Mouse (Mus musculus): ENCODE data around the gene Spem2. TPM values are rescaled to one million over a fixed set of nuclear protein-coding genes. Genes with fewer than 3 reads are reported as not detected.

The Spem2 gene
- polyA plus RNA-seq, 1 experiment: not detected

GRCm38 (mm10) chr11:69774961-69775360, 43.3 kb downstream of the Spem2 start:
- whole genome bisulfite sequencing: 43% methylated on average over 5 of the region's 5 CpGs
- H3K27ac ChIP-seq (ENCODE audit: control insufficient read depth, insufficient read depth, low read depth, low read length, poor library complexity): peak overlapping the region; percentile 41; the same call in 1 of the 2 replicates
- H3K4me1 ChIP-seq (ENCODE audit: control insufficient read depth, insufficient read depth, low read length): no peaks in the 10 kb centered on the region; the same call in 1 of the 2 replicates
- no peak overlapping the region for H3K4me3 ChIP-seq (replicated peaks; ENCODE audit: control insufficient read depth, low read depth, low read length)
- TF ChIP-seq POLR2A (IDR thresholded peaks at IDR 0.05; ENCODE audit: borderline replicate concordance, control insufficient read depth, low read depth, low read length) (no peak), CTCF (IDR thresholded peaks at IDR 0.05; ENCODE audit: control insufficient read depth, insufficient read depth, low read length) (no peak)

GRCm38 (mm10) chr11:69767625-69767909, 50.7 kb downstream of the Spem2 start:
- WGBS: 80% methylated on average over 4 of the region's 4 CpGs

GRCm38 (mm10) chr11:69766872-69767624, 51.2 kb downstream of the Spem2 start:
- no peak for TF ChIP-seq POLR2A (IDR thresholded peaks at IDR 0.05; ENCODE audit: borderline replicate concordance, control insufficient read depth, low read depth, low read length)
- no peak for TF ChIP-seq CTCF (IDR thresholded peaks at IDR 0.05; ENCODE audit: control insufficient read depth, insufficient read depth, low read length)
- no peak overlapping the region for H3K4me3 ChIP-seq (replicated peaks; ENCODE audit: control insufficient read depth, low read depth, low read length)
- 79% methylated on average over 13 of the region's 13 CpGs for WGBS
- H3K4me1 ChIP-seq (ENCODE audit: control insufficient read depth, insufficient read depth, low read length): no peaks in the 10 kb centered on the region; the same call in 1 of the 2 replicates
- H3K27ac ChIP-seq (ENCODE audit: control insufficient read depth, insufficient read depth, low read depth, low read length, poor library complexity): no peak overlapping the region

More at GRCm38 (mm10) chr11:69767625-69767909, 50.7 kb downstream of the Spem2 start:
- TF ChIP-seq POLR2A (IDR thresholded peaks at IDR 0.05; ENCODE audit: borderline replicate concordance, control insufficient read depth, low read depth, low read length) (no peak), CTCF (IDR thresholded peaks at IDR 0.05; ENCODE audit: control insufficient read depth, insufficient read depth, low read length) (no peak)
- Histone ChIP-seq H3K27ac (ENCODE audit: control insufficient read depth, insufficient read depth, low read depth, low read length, poor library complexity) (no peak overlapping the region), H3K4me3 (replicated peaks; ENCODE audit: control insufficient read depth, low read depth, low read length) (no peak overlapping the region), H3K4me1 (ENCODE audit: control insufficient read depth, insufficient read depth, low read length) (no peaks in the 10 kb centered on the region; the same call in 1 of the 2 replicates)

Other genes with a start within 250 kb of the Spem2 start
- gene Wrap53, start 238.2 kb downstream of the Spem2 start, polyA plus RNA-seq (2011; ENCODE audit: insufficient read depth, insufficient read length, low replicate concordance, missing spikeins): 28.1 and 36.2 TPM in 2 replicates
- gene Trp53, start 238.1 kb downstream of the Spem2 start, polyA plus RNA-seq (2011; ENCODE audit: insufficient read depth, insufficient read length, low replicate concordance, missing spikeins): 34.5 and 71.7 TPM in 2 replicates
- 12.1 and 16.9 TPM in 2 replicates for gene Atp1b2, start 212.5 kb downstream of the Spem2 start, polyA plus RNA-seq (2011; ENCODE audit: insufficient read depth, insufficient read length, low replicate concordance, missing spikeins)
- not detected in 2 replicates for gene Shbg, start 200.6 kb downstream of the Spem2 start, polyA plus RNA-seq (2011; ENCODE audit: insufficient read depth, insufficient read length, low replicate concordance, missing spikeins)
- gene Sat2, start 196.4 kb downstream of the Spem2 start, polyA plus RNA-seq (2011; ENCODE audit: insufficient read depth, insufficient read length, low replicate concordance, missing spikeins): 1.4 and 2.4 TPM in 2 replicates
- gene Fxr2, start 185.5 kb downstream of the Spem2 start, polyA plus RNA-seq (2011; ENCODE audit: insufficient read depth, insufficient read length, low replicate concordance, missing spikeins): 32.3 and 66.3 TPM in 2 replicates
- gene Sox15, start 163.2 kb downstream of the Spem2 start, polyA plus RNA-seq (2011; ENCODE audit: insufficient read depth, insufficient read length, low replicate concordance, missing spikeins): not detected in 2 replicates
- gene Mpdu1, start 155.8 kb downstream of the Spem2 start, polyA plus RNA-seq (2011; ENCODE audit: insufficient read depth, insufficient read length, low replicate concordance, missing spikeins): 62.4 and 109 TPM in 2 replicates
- gene Cd68, start 152.3 kb downstream of the Spem2 start, polyA plus RNA-seq (2011; ENCODE audit: insufficient read depth, insufficient read length, low replicate concordance, missing spikeins): 28.0 and 51.6 TPM in 2 replicates
- gene Eif4a1, start 146.0 kb downstream of the Spem2 start, polyA plus RNA-seq (2011; ENCODE audit: insufficient read depth, insufficient read length, low replicate concordance, missing spikeins): 268 and 540 TPM in 2 replicates
- gene Senp3, start 136.4 kb downstream of the Spem2 start, polyA plus RNA-seq (2011; ENCODE audit: insufficient read depth, insufficient read length, low replicate concordance, missing spikeins): 46.3 and 67.8 TPM in 2 replicates
- 2.3 and 3.1 TPM in 2 replicates for gene Tnfsf13, start 132.7 kb downstream of the Spem2 start, polyA plus RNA-seq (2011; ENCODE audit: insufficient read depth, insufficient read length, low replicate concordance, missing spikeins)
- 4.2 and 7.1 TPM in 2 replicates for gene Tnfsf12, start 122.6 kb downstream of the Spem2 start, polyA plus RNA-seq (2011; ENCODE audit: insufficient read depth, insufficient read length, low replicate concordance, missing spikeins)
- gene Tnfsfm13, start 122.4 kb downstream of the Spem2 start, polyA plus RNA-seq (2011; ENCODE audit: insufficient read depth, insufficient read length, low replicate concordance, missing spikeins): 7.6 and 17.0 TPM in 2 replicates
- 28.8 and 49.2 TPM in 2 replicates for gene Polr2a, start 59.8 kb downstream of the Spem2 start, polyA plus RNA-seq (2011; ENCODE audit: insufficient read depth, insufficient read length, low replicate concordance, missing spikeins)
- not detected in 2 replicates for gene Slc35g3, start 56.5 kb downstream of the Spem2 start, polyA plus RNA-seq (2011; ENCODE audit: insufficient read depth, insufficient read length, low replicate concordance, missing spikeins)
- gene Zbtb4, start 52.6 kb downstream of the Spem2 start, polyA plus RNA-seq (2011; ENCODE audit: insufficient read depth, insufficient read length, low replicate concordance, missing spikeins): 8.4 and 13.8 TPM in 2 replicates
- gene Chrnb1, start 22.5 kb downstream of the Spem2 start, polyA plus RNA-seq (2011; ENCODE audit: insufficient read depth, insufficient read length, low replicate concordance, missing spikeins): 1.8 and 3.5 TPM in 2 replicates
- gene Fgf11, start 16.6 kb downstream of the Spem2 start, polyA plus RNA-seq (2011; ENCODE audit: insufficient read depth, insufficient read length, low replicate concordance, missing spikeins): 0.32 and 1.00 TPM in 2 replicates
- gene Tmem102, start 12.8 kb downstream of the Spem2 start, polyA plus RNA-seq (2011; ENCODE audit: insufficient read depth, insufficient read length, low replicate concordance, missing spikeins): not detected in 2 replicates
- gene Gm39566, start 3.2 kb downstream of the Spem2 start, polyA plus RNA-seq (2011; ENCODE audit: insufficient read depth, insufficient read length, low replicate concordance, missing spikeins): not detected in 2 replicates
- not detected in 2 replicates for gene Spem1, start 3.7 kb upstream of the Spem2 start, polyA plus RNA-seq (2011; ENCODE audit: insufficient read depth, insufficient read length, low replicate concordance, missing spikeins)
- gene Nlgn2, start 19.3 kb upstream of the Spem2 start, polyA plus RNA-seq (2011; ENCODE audit: insufficient read depth, insufficient read length, low replicate concordance, missing spikeins): 5.3 and 6.0 TPM in 2 replicates
- gene Tmem256, start 20.0 kb upstream of the Spem2 start, polyA plus RNA-seq (2011; ENCODE audit: insufficient read depth, insufficient read length, low replicate concordance, missing spikeins): 180 and 202 TPM in 2 replicates
- 38.3 and 50.9 TPM in 2 replicates for gene Plscr3, start 27.9 kb upstream of the Spem2 start, polyA plus RNA-seq (2011; ENCODE audit: insufficient read depth, insufficient read length, low replicate concordance, missing spikeins)
- 2.9 and 5.4 TPM in 2 replicates for gene Tnk1, start 40.3 kb upstream of the Spem2 start, polyA plus RNA-seq (2011; ENCODE audit: insufficient read depth, insufficient read length, low replicate concordance, missing spikeins)
- not detected in 2 replicates for gene Tmem95, start 59.6 kb upstream of the Spem2 start, polyA plus RNA-seq (2011; ENCODE audit: insufficient read depth, insufficient read length, low replicate concordance, missing spikeins)
- 1.8 and 3.6 TPM in 2 replicates for gene Kctd11, start 62.9 kb upstream of the Spem2 start, polyA plus RNA-seq (2011; ENCODE audit: insufficient read depth, insufficient read length, low replicate concordance, missing spikeins)
- gene Acap1, start 77.1 kb upstream of the Spem2 start, polyA plus RNA-seq (2011; ENCODE audit: insufficient read depth, insufficient read length, low replicate concordance, missing spikeins): 63.5 and 179 TPM in 2 replicates
- gene 2810408A11Rik, start 82.5 kb upstream of the Spem2 start, polyA plus RNA-seq (2011; ENCODE audit: insufficient read depth, insufficient read length, low replicate concordance, missing spikeins): 2.7 and 5.6 TPM in 2 replicates
- gene Neurl4, start 82.6 kb upstream of the Spem2 start, polyA plus RNA-seq (2011; ENCODE audit: insufficient read depth, insufficient read length, low replicate concordance, missing spikeins): 25.7 and 38.2 TPM in 2 replicates
- 120 and 203 TPM in 2 replicates for gene Gps2, start 95.4 kb upstream of the Spem2 start, polyA plus RNA-seq (2011; ENCODE audit: insufficient read depth, insufficient read length, low replicate concordance, missing spikeins)
- 378 and 387 TPM in 2 replicates for gene Eif5a, start 103.5 kb upstream of the Spem2 start, polyA plus RNA-seq (2011; ENCODE audit: insufficient read depth, insufficient read length, low replicate concordance, missing spikeins)
- gene Ybx2, start 117.3 kb upstream of the Spem2 start, polyA plus RNA-seq (2011; ENCODE audit: insufficient read depth, insufficient read length, low replicate concordance, missing spikeins): 1.2 and 1.5 TPM in 2 replicates
- 24.5 and 32.2 TPM in 2 replicates for gene Slc2a4, start 129.7 kb upstream of the Spem2 start, polyA plus RNA-seq (2011; ENCODE audit: insufficient read depth, insufficient read length, low replicate concordance, missing spikeins)
- gene Cldn7, start 146.3 kb upstream of the Spem2 start, polyA plus RNA-seq (2011; ENCODE audit: insufficient read depth, insufficient read length, low replicate concordance, missing spikeins): not detected in 2 replicates
- 42.5 and 60.6 TPM in 2 replicates for gene Ctdnep1, start 162.7 kb upstream of the Spem2 start, polyA plus RNA-seq (2011; ENCODE audit: insufficient read depth, insufficient read length, low replicate concordance, missing spikeins)
- gene Elp5, start 164.1 kb upstream of the Spem2 start, polyA plus RNA-seq (2011; ENCODE audit: insufficient read depth, insufficient read length, low replicate concordance, missing spikeins): 27.2 and 50.6 TPM in 2 replicates
- gene Gabarap, start 172.7 kb upstream of the Spem2 start, polyA plus RNA-seq (2011; ENCODE audit: insufficient read depth, insufficient read length, low replicate concordance, missing spikeins): 204 and 443 TPM in 2 replicates
- 26.8 and 72.4 TPM in 2 replicates for gene Phf23, start 177.3 kb upstream of the Spem2 start, polyA plus RNA-seq (2011; ENCODE audit: insufficient read depth, insufficient read length, low replicate concordance, missing spikeins)
- 4.4 and 12.8 TPM in 2 replicates for gene Dvl2, start 182.1 kb upstream of the Spem2 start, polyA plus RNA-seq (2011; ENCODE audit: insufficient read depth, insufficient read length, low replicate concordance, missing spikeins)
- 26.3 and 28.9 TPM in 2 replicates for gene Acadvl, start 196.9 kb upstream of the Spem2 start, polyA plus RNA-seq (2011; ENCODE audit: insufficient read depth, insufficient read length, low replicate concordance, missing spikeins)
- gene Dlg4, start 198.5 kb upstream of the Spem2 start, polyA plus RNA-seq (2011; ENCODE audit: insufficient read depth, insufficient read length, low replicate concordance, missing spikeins): 5.4 and 19.4 TPM in 2 replicates
- 1.4 and 3.5 TPM in 2 replicates for gene Asgr1, start 235.6 kb upstream of the Spem2 start, polyA plus RNA-seq (2011; ENCODE audit: insufficient read depth, insufficient read length, low replicate concordance, missing spikeins)